Mouse (Mus musculus) liver, postnatal 0 days (tissue): Measurements from ENCODE around the gene Rnf13.

ENCODE experiments used
- CTCF ChIP-seq: sonication (generic); IDR thresholded peaks from 2 replicates; pipeline ENCODE4 v1.5.1; 2016; ENCODE audit warnings: antibody characterized with exemption, low read depth
- EP300 ChIP-seq: IDR thresholded peaks from 2 replicates; pipeline ENCODE4 v1.6.1; 2016; ENCODE audit warnings: antibody characterized with exemption, low read depth, mild to moderate bottlenecking

- TF ChIP-seq CTCF (no peak), EP300 (no peak)
Observed at GRCm38 (mm10) chr3:57696779-57697178, 39.1 kb upstream of the Rnf13 start.
